Comparison of ENCODE assay signal across 9 mouse cellular contexts in genomic region chr7:129469496-129469895, GRCm38 (mm10).
DNase-seq lines count a peak whose midpoint lies in the region; ATAC-seq lines count a peak whose summit lies in the region.
"Had no signal": no experiment of that assay in that cellular context is flagged by ENCODE, and none has a peak within 500 bp of the region (broad histone marks: within the 10 kb centered on the region; RNA-seq: fewer than 3 reads in every experiment).

No protein-coding gene starts in this region.

- WGBS in intestine, embryonic 14.5 days: 1% methylated on average over 3 of the region's 3 CpGs
- WGBS in intestine, embryonic 16.5 days: 3% methylated on average over 3 of the region's 3 CpGs
- WGBS in heart, embryonic 10.5 days: 6% methylated on average over 3 of the region's 3 CpGs
- WGBS in limb, embryonic 11.5 days: 7% methylated on average over 3 of the region's 3 CpGs
- 13% methylated on average over 3 of the region's 3 CpGs for WGBS in forebrain, embryonic 15.5 days

- no peaks in the 10 kb centered on the region for H3K27me3 ChIP-seq in intestine, embryonic 14.5 days (replicated peaks; ENCODE audit: control insufficient read depth, insufficient read depth, low read length)
- H3K27me3 ChIP-seq in intestine, embryonic 16.5 days (replicated peaks; ENCODE audit: control insufficient read depth, insufficient read depth, low read length): no peaks in the 10 kb centered on the region
- no peaks in the 10 kb centered on the region for H3K27me3 ChIP-seq in heart, embryonic 10.5 days (ENCODE audit: insufficient read depth, poor library complexity, severe bottlenecking)
- H3K27me3 ChIP-seq in limb, embryonic 11.5 days (ENCODE audit: control insufficient read depth, insufficient read depth, low read length): no peaks in the 10 kb centered on the region
- no peaks in the 10 kb centered on the region for H3K27me3 ChIP-seq in forebrain, embryonic 15.5 days
- H3K27me3 ChIP-seq: limb, embryonic 12.5 days had no signal

- no peak overlapping the region for H3K4me3 ChIP-seq in intestine, embryonic 14.5 days (ENCODE audit: low read depth, low read length)
- no peak overlapping the region for H3K4me3 ChIP-seq in intestine, embryonic 16.5 days (ENCODE audit: low read length)
- no peak overlapping the region for H3K4me3 ChIP-seq in heart, embryonic 10.5 days
- H3K4me3 ChIP-seq in limb, embryonic 11.5 days (ENCODE audit: low read depth, low read length): no peak overlapping the region
- no peak overlapping the region for H3K4me3 ChIP-seq in forebrain, embryonic 15.5 days
- H3K4me3 ChIP-seq: limb, embryonic 12.5 days had no signal

- H3K9me3 ChIP-seq in intestine, embryonic 14.5 days (ENCODE audit: control insufficient read depth, low read length): no peaks in the 10 kb centered on the region
- no peaks in the 10 kb centered on the region for H3K9me3 ChIP-seq in intestine, embryonic 16.5 days (ENCODE audit: control insufficient read depth, low read length)
- H3K9me3 ChIP-seq in heart, embryonic 10.5 days: no peaks in the 10 kb centered on the region
- H3K9me3 ChIP-seq in limb, embryonic 11.5 days (ENCODE audit: control insufficient read depth, low read length): no peaks in the 10 kb centered on the region
- H3K9me3 ChIP-seq in forebrain, embryonic 15.5 days: no peaks in the 10 kb centered on the region
- H3K9me3 ChIP-seq: limb, embryonic 12.5 days had no signal

- H3K9ac ChIP-seq in intestine, embryonic 14.5 days (ENCODE audit: low read length): no peak overlapping the region
- no peak overlapping the region for H3K9ac ChIP-seq in intestine, embryonic 16.5 days (ENCODE audit: low read depth, low read length)
- no peak overlapping the region for H3K9ac ChIP-seq in limb, embryonic 11.5 days (ENCODE audit: low read length)
- H3K9ac ChIP-seq in forebrain, embryonic 15.5 days (replicated peaks): no peak overlapping the region
- H3K9ac ChIP-seq: limb, embryonic 12.5 days had no signal

- H3K36me3 ChIP-seq in intestine, embryonic 14.5 days (ENCODE audit: control insufficient read depth, insufficient read depth, low read length): no peaks in the 10 kb centered on the region
- H3K36me3 ChIP-seq in intestine, embryonic 16.5 days (ENCODE audit: control insufficient read depth, insufficient read depth, low read length): no peaks in the 10 kb centered on the region
- H3K36me3 ChIP-seq in heart, embryonic 10.5 days: no peaks in the 10 kb centered on the region
- H3K36me3 ChIP-seq in limb, embryonic 11.5 days (ENCODE audit: control insufficient read depth, insufficient read depth, low read length): no peaks in the 10 kb centered on the region
- no peaks in the 10 kb centered on the region for H3K36me3 ChIP-seq in forebrain, embryonic 15.5 days
- H3K36me3 ChIP-seq: limb, embryonic 12.5 days had no signal

- H3K4me2 ChIP-seq in intestine, embryonic 14.5 days (ENCODE audit: low read length): no peak overlapping the region
- H3K4me2 ChIP-seq in intestine, embryonic 16.5 days (ENCODE audit: low read depth, low read length): no peak overlapping the region
- H3K4me2 ChIP-seq in limb, embryonic 11.5 days (ENCODE audit: low read depth, severe bottlenecking): no peak overlapping the region
- H3K4me2 ChIP-seq in forebrain, embryonic 15.5 days (replicated peaks): no peak overlapping the region
- H3K4me2 ChIP-seq: limb, embryonic 12.5 days had no signal

- ATAC-seq in intestine, embryonic 14.5 days (replicated peaks; ENCODE audit: low FRiP score, low TSS enrichment, low read depth): no peak
- no peak for ATAC-seq in intestine, embryonic 16.5 days
- peak; percentile 65; the same call in 1 of the 2 replicates for ATAC-seq in limb, embryonic 11.5 days (ENCODE audit: insufficient number of reproducible peaks, low FRiP score, low TSS enrichment, low read depth)
- ATAC-seq in cerebellum, adult (ENCODE audit: insufficient number of reproducible peaks, low FRiP score, low TSS enrichment): no peak
- ATAC-seq in forebrain, embryonic 15.5 days (replicated peaks): no peak

- H3K4me1 ChIP-seq in intestine, embryonic 14.5 days (replicated peaks; ENCODE audit: control insufficient read depth, insufficient read depth, low read length): no peaks in the 10 kb centered on the region
- H3K4me1 ChIP-seq in intestine, embryonic 16.5 days (ENCODE audit: control insufficient read depth, insufficient read depth, low read length): no peaks in the 10 kb centered on the region
- H3K4me1 ChIP-seq in heart, embryonic 10.5 days: no peaks in the 10 kb centered on the region
- H3K4me1 ChIP-seq in limb, embryonic 11.5 days (ENCODE audit: control insufficient read depth, insufficient read depth, low read length): no peaks in the 10 kb centered on the region
- no peaks in the 10 kb centered on the region for H3K4me1 ChIP-seq in forebrain, embryonic 15.5 days
- H3K4me1 ChIP-seq: limb, embryonic 12.5 days had no signal

- no peak overlapping the region for H3K27ac ChIP-seq in intestine, embryonic 14.5 days (ENCODE audit: low read depth)
- H3K27ac ChIP-seq in intestine, embryonic 16.5 days (ENCODE audit: low read length): no peak overlapping the region
- no peak overlapping the region for H3K27ac ChIP-seq in heart, embryonic 10.5 days
- no peak overlapping the region for H3K27ac ChIP-seq in limb, embryonic 11.5 days (replicated peaks; ENCODE audit: low read depth, low read length)
- no peak overlapping the region for H3K27ac ChIP-seq in forebrain, embryonic 15.5 days (replicated peaks)
- H3K27ac ChIP-seq: limb, embryonic 12.5 days had no signal

- peak; percentile 94 for DNase-seq in intestine, embryonic 14.5 days (ENCODE audit: low spot score)
- peak; percentile 14 for DNase-seq in adipocyte (ENCODE audit: low spot score)
- peak; percentile 80 for DNase-seq in heart, embryonic 10.5 days (ENCODE audit: low spot score)
- DNase-seq in limb, embryonic 11.5 days (ENCODE audit: low spot score): peak; percentile 93
- peak; percentile 10 for DNase-seq in thymus, postnatal 0 days (ENCODE audit: low spot score)

Comparison
In these comparisons a context has a peak if more than half of its experiments do, and no peak if none do; other contexts are left out.
1. DNase-seq: peak in every context shown above with its lines; median percentile 94 in intestine, embryonic 14.5 days; 93 in limb, embryonic 11.5 days; 80 in heart, embryonic 10.5 days; 14 in adipocyte; 10 in thymus, postnatal 0 days.